Mouse (Mus musculus) adrenal gland, adult (tissue): ENCODE measurements around the gene Utp6.
A peak's percentile ranks its signal among the peaks of the same experiment; 100 is the strongest.
"Not testable (repeated sequence)": the region's sequence is repeated elsewhere in the genome, so short reads cannot be mapped to it uniquely, and the experiment has no call there.

Experiments used
- DNase-seq, 2 experiments: peaks; one replicate each; pipeline ENCODE4 v3.0.0; 2022 to 2023; ENCODE audit warnings: low spot score in 1 of 2; ENCODE audit not compliant: inconsistent age in 2 of 2

Gene Utp6

DNA sequence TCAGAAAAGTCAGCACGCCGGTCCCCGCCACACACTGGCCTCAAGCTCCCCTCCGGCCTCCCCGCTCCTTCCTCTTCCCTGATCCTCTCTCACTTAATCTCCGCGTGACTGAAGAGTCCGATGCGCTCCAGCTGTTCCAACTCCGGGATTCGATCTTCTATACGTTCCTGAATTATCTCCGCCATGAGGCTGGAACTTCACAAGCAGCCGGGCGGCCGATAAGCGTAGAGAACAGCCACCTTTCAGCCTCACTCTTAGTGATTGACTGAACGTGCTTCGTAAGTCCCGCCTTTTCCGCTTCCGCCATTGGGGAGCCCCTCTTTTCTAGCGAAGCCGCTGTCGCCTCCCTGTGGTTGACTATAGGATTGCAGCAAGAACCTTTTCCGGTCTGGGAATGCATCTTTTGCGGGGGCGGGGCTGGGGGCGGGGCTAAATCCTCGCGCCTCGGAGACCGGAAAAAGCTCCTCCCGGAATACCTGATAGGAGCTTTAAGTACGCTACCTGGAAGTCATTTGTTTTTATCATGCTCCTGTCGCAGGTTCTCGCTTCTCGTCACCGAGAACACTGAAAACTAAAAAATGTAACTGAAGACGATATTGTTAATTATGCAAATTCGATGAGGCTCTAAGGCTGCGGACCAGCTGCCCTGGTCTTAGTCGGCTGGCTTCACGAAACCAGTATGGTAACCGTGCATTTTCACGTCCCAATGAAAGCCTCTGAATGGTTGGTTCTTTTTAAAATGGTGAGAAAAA is at the start of gene Utp6:
Gene Utp6, minus strand, starts transcription at position 266 of the 752 bp plus-strand sequence.
- peak; percentile 97 to 99 for DNase-seq

- DNase-seq = no peak
These were observed 32.2 kb upstream of the Utp6 start for GRCm38 (mm10) chr11:79994271-79994988.

DNA sequence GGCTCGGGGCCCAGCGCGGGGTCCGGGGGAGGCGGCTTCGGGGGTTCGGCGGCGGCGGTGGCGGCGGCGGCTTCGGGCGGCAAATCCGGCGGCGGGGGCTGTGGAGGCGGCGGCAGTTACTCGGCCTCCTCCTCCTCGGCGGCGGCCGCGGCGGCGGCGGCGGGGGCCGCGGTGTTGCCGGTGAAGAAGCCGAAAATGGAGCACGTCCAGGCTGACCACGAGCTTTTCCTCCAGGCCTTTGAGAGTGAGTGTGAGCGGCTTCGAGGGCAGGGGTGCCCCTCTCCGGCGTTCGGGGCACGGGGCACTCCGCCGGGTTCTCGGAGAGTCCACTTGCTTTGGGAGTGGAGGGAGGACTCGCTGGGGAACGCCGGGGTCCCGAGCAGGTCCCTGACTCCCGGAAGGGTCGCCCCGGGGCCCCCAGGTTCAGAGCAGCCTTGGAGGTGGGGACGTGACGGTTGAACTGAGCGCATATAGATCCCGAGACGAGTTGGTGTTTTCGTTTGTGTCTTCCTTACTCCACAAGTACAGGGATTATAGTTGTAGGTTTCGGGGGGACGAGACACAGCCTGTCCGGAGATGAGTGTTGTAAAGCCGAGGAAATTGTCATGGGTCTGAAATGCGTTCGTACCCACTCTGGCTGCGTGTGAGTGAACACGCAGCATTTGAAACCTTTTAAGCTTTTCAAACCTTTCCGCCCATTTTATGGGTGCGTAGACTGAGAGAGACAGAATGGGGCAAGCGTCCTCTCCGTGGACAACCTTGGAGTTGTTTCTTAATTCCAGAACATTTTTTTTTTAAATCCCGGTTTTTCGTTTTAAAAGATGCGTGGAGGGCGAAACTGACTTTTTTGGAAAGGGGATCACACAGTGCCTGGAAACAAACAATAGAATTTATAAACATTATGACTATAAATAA is 31.4 kb upstream of the Utp6 start:
- DNase-seq = no peak

GRCm38 (mm10) chr11:79992592-79993355 is 30.6 kb upstream of the Utp6 start, which contains the start of gene Suz12:
TSS of gene Suz12 (plus strand) at chr11:79993106.
- DNase-seq = peak; percentile 97 to 98

DNA sequence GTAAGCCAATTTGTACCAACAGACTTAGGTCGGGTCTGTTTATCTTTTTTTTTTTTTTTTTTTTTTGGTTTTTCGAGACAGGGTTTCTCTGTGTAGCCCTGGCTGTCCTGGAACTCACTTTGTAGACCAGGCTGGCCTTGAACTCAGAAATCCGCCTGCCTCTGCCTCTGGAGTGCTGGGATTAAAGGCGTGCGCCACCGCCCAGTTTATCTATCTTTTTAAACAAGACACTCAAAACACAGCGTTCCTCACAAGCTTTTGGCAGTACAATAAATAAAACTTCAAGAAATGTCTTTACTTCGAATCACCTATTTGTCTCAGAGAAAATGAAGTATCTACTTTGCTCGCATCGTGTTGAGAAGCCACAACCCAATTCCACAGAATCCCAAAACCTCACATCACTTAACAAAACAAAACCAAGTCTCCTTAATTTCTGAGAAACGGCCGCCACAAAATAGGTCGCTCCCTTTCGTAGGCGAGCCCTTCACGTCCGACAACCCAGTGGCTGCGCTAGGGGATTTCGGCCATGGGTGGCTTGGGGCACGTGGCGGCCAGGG is 29.9 kb upstream of the Utp6 start:
- DNase-seq = no peak

- peak in 1 of 2 experiments; percentile 22 for DNase-seq
These were observed 29.4 kb upstream of the Utp6 start for GRCm38 (mm10) chr11:79991600-79991999.

DNA sequence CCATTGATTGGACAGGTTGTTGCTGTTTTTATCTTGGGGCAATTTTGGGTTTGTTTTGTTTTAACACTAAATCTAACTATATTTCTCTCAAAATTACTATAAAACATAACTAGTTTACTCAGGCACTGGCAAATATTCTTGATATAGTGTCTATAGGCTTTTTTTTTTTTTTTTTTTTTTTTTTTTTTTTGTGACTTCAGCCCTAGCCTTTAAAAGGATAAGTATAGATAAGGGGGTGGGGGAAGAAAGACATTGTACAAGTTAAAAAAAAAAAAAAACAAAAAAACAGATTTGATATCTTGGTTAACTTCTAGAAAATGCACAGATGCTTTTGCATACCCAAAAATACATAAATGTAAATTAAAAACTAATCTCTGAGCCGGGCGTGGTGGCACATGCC is 27.9 kb upstream of the Utp6 start:
- DNase-seq = no peak

- DNase-seq = peak; percentile 8 to 75
These were observed 25.7 kb upstream of the Utp6 start for GRCm38 (mm10) chr11:79987896-79988295.

GRCm38 (mm10) chr11:79986886-79987285 is 24.7 kb upstream of the Utp6 start:
- DNase-seq = no peak

- DNase-seq = not testable (repeated sequence)
These were observed 15.6 kb upstream of the Utp6 start for GRCm38 (mm10) chr11:79977747-79978146.

DNA sequence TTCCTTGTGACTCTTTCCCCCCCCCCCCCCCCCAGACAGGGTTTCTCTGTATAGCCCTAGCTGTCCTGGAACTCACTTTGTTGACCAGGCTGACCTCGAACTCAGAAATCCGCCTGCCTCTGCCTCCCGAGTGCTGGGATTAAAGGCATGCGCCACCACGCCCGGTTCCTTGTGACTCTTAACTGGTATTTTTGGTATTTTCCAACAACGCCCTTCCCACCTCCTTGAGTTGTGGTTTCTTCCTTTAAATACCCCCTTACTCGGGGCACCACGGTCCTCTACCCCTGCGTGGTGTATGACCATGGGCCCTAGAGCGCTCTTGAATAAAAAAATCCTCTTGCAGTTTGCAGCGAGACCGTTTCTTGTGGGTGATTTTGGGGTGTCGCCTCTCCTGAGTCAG is 14.9 kb upstream of the Utp6 start:
- not testable (repeated sequence) for DNase-seq

DNA sequence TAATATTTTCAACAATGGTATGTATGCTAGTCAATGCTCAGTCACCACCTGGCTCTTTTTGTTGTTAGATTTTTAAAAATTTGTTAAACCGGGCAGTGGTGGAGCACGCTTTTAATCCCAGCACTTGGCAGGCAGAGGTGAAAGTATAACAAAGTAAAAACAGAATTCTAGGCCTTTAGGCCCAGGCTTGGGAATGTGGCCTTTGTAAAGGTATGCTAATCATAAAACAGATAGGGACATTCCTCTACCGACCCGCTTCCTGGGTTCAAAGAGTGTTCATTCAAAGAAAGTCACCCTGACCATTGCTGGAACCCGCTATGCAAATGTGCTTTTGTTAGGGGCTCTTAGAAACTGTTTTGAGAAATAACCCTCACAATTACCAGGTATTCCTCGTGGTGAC is 14.5 kb upstream of the Utp6 start:
- DNase-seq = not testable (repeated sequence)

GRCm38 (mm10) chr11:79976222-79976621 is 14.0 kb upstream of the Utp6 start:
- no peak for DNase-seq

GRCm38 (mm10) chr11:79975377-79975776 is 13.2 kb upstream of the Utp6 start:
- DNase-seq = no peak

DNA sequence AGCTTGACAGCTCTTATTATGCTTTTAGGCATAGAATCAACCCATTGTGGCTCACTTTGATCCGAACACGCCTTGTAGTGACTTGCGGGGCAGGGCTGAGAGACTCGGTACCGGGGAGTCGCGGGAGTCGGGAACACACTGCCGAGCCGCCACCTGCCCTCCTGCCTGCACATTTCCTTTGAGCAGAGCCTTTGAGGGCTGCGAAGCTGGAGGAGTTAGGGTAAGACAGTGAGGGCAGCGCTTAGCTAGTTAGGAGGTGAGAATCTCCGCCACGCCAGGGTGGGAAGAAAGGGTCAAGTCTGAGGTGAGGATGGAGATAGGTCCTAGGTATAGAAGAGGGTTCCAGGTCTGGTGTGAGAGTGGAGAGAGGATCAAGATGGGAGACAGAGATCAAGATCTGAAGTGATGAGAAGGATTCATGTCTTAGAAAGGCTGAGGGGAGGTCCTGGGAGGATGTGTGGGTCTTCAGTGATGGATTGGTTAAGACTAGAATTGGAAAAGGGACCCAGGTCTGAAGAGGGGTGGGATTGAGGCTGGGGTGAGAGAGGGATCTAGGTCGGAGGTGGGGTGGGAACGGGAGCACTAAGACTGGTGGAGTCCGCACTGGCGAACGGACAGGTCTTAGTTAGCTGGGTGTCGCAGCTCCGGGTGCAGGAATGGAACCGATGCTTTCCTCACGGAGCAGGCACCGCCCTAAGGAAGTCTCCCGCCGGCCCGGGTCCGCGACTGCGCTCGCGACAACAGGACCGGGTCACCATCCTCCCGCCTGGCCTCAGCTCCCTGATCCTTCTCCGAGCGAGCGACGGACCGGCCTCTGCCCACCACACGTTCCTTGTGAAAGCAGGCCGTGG is 11.7 kb upstream of the Utp6 start:
- peak in 1 of 2 experiments; percentile 57 for DNase-seq

DNA sequence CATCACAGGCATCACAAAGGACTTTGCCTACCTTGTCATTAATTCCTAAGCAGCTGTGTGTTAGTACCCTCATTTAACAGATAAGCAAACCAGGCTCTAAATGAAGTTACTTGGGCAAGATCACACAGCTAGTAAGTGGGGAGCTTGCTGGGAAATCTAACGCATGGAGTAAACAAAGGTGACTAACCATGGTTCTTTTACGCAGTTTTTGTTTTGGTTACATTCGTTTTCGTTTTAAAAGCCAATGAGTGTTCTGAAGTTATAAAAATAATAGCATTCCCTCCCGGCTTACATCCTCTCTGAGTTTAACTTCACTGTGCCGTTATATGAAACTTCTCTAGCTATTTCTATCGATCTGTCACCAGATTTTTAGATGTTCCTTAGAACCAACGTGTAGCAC is 10.9 kb upstream of the Utp6 start:
- DNase-seq = no peak

- DNase-seq = no peak
These were observed 5.6 kb upstream of the Utp6 start for GRCm38 (mm10) chr11:79967752-79968151.

DNA sequence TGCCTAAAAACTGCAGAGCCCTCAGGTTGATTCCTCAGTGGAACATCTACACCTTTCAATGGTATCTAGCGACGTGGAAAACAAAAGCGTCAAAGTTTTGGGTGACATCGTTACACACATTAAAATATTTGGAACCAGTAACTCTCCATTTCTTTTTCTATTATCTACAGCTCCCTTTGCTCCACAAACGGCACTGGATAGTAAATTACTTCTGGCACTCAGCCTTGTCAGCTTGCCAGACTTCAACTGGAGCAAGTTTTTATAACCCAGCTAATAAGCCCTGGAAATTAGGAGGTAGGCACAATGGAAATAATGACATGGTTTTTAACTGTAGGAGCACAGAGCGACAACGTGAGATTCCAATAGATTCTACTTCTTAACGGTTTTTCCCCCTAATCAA is 3.7 kb upstream of the Utp6 start:
- DNase-seq = peak; percentile 37 to 86
